Mouse (Mus musculus): ENCODE data around the gene Plg. TPM values are rescaled to one million over a fixed set of nuclear protein-coding genes. Genes with fewer than 3 reads are reported as not detected.
A peak's percentile ranks its signal among the peaks of the same experiment; 100 is the strongest.

The Plg gene
- polyA plus RNA-seq, 1 experiment from 2014 or later: not detected

DNA sequence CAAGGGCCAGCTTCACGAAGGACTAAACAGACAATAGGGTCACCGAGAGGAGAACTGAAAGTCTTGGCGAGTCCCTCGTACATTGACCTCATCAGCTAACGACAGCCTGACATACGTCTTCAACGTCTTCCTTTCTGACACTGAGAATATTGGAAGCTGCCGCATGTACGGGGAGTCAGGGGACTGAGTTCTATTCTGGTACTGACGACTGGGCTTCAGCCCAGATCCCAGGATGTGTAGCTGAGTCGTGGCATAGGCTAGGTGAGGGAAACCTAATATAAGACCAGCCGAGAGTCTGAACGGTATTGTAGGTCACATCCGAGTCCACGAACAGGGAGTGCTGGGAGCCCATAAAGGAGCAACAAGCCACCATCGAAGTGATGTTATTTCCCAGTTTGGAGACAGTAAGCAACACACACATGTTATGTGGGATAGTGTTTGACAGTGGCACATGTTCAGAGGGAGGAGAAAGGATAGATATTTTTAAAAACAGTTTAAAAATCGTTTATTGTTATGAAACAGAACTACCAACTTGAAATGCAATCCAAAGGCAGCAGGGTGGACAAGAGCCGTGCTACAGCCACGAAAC, 41.2 kb downstream of the Plg start:
- no peak overlapping the region for H3K4me3 ChIP-seq (replicated peaks)
- H3K4me1 ChIP-seq (replicated peaks): peaks cover 16% of the 10 kb centered on the region
- H3K36me3 ChIP-seq: no peaks in the 10 kb centered on the region
- H3K27me3 ChIP-seq: no peaks in the 10 kb centered on the region
- no peak for ATAC-seq (ENCODE audit: insufficient number of reproducible peaks, insufficient read depth, low FRiP score, low TSS enrichment, low read depth)
- no peak overlapping the region for H3K9ac ChIP-seq (replicated peaks)
- H3K4me2 ChIP-seq: no peak overlapping the region
- H3K27ac ChIP-seq: no peak overlapping the region
- WGBS: 80% methylated on average over 19 of the region's 19 CpGs
- no peaks in the 10 kb centered on the region for H3K9me3 ChIP-seq

DNA sequence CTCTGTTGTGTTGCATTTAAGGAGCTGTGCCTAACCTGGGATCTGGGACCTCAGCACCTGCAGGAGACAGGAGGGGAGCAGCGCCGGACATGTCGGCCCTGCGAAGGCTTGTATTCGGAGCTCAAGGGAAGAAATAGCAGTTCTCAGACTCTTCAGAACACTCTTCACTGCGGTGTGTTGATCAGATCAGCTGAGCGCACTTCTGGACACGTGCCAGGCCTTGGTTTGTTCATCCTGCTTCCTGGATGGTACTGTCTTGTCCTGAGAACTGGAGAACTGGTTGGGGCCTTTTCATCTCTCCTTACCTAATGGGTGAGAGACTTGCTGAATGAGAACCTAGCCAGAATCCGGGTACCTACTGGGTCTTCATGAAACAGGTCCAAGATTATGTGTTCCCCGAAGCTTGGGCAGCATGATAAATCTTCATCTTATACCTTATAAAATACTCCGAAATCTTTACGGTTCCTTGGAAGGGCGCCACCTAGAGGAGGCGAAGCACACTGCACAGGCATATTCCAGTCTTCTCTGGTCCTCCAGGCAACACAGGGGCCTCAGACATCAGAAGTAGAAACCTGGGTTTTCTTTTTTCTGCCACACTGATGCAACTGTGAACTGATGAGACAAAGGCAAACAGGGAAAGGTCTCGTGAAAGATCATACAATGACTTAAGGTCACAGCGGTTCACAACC, 42.6 kb downstream of the Plg start:
- no peak overlapping the region for H3K4me2 ChIP-seq
- no peaks in the 10 kb centered on the region for H3K27me3 ChIP-seq
- no peak overlapping the region for H3K4me3 ChIP-seq (replicated peaks)
- no peak overlapping the region for H3K9ac ChIP-seq (replicated peaks)
- H3K36me3 ChIP-seq: no peaks in the 10 kb centered on the region
- no peaks in the 10 kb centered on the region for H3K9me3 ChIP-seq
- 67% methylated on average over 16 of the region's 16 CpGs for WGBS
- peaks cover 2% of the 10 kb centered on the region; the same call in 1 of the 2 replicates for H3K4me1 ChIP-seq (replicated peaks)
- no peak for ATAC-seq (ENCODE audit: insufficient number of reproducible peaks, insufficient read depth, low FRiP score, low TSS enrichment, low read depth)
- H3K27ac ChIP-seq: no peak overlapping the region

DNA sequence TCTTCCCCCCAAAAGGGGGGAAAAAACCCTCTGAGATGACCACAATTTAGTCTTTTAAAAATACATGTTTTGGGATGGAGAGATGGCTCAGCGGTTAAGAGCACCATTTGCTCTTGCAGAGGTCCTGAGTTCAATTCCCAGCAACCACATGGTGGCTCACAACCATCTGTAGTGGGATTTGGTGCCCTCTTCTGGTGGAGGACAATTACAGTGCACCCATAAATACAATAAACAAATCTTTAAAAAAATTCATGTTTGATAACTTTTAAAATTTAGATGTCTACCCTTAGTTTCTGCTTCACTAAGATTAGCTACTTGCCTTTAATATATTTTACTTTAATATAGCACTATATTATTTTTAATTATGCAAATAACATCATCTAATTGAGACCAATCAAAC, 43.7 kb downstream of the Plg start:
- Histone ChIP-seq H3K4me2 (no peak overlapping the region), H3K4me1 (replicated peaks) (no peaks in the 10 kb centered on the region)

DNA sequence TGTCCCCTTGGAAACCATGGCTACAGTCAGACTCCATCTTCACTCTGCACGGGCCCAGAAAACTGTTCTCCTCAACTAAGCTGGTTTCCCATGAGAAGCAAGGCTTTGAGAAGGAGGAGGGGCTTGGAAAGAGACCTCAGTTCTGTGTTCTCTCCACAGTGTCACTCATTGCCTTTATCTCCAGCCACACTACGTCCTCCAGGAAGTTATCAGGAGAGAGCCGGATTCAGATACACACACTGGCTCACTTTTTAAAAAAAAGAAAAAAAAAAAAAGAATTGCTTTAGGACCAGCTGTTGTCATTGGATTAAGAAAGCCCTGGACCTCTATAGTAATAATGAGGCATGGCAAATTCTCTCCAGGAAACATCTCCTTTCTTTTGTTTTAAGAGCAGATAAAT, 48.7 kb downstream of the Plg start:
- Histone ChIP-seq H3K36me3 (no peaks in the 10 kb centered on the region), H3K27me3 (no peaks in the 10 kb centered on the region), H3K9me3 (no peaks in the 10 kb centered on the region), H3K27ac (no peak overlapping the region), H3K4me3 (replicated peaks) (no peak overlapping the region), H3K4me2 (no peak overlapping the region), H3K9ac (replicated peaks) (no peak overlapping the region), H3K4me1 (replicated peaks) (peaks cover 20% of the 10 kb centered on the region)
- no peak for ATAC-seq (ENCODE audit: insufficient number of reproducible peaks, insufficient read depth, low FRiP score, low TSS enrichment, low read depth)
- 74% methylated on average over 3 of the region's 3 CpGs for WGBS

More for the DNA sequence above, 43.7 kb downstream of the Plg start:
- H3K36me3 ChIP-seq: no peaks in the 10 kb centered on the region
- no peaks in the 10 kb centered on the region for H3K27me3 ChIP-seq
- 84% methylated on average over 1 of the region's 1 CpGs for WGBS
- no peak overlapping the region for H3K27ac ChIP-seq
- no peak for ATAC-seq (ENCODE audit: insufficient number of reproducible peaks, insufficient read depth, low FRiP score, low TSS enrichment, low read depth)
- H3K9ac ChIP-seq (replicated peaks): no peak overlapping the region
- no peaks in the 10 kb centered on the region for H3K9me3 ChIP-seq
- H3K4me3 ChIP-seq (replicated peaks): no peak overlapping the region

DNA sequence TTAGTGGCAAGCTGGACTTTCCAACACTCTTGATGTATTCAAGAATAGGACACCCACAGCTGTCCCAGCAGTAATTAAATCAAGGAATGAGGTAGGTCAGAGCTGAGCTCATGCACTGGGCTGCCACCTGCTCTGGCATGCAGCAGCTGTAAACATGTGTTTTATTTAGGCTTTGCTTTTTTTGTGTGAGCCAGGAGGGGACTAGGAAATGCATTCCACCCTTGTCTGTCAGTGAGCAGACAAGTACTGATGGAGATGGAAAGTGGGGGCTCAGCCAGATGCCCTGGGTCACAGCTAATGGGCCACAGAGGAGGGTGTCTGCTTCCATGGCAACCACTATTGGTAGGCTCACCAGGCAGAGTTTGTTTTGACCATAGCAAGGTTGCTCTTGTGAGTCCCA, 50.0 kb downstream of the Plg start:
- Histone ChIP-seq H3K9me3 (no peaks in the 10 kb centered on the region), H3K4me3 (replicated peaks) (no peak overlapping the region), H3K9ac (replicated peaks) (no peak overlapping the region), H3K4me2 (no peak overlapping the region), H3K4me1 (replicated peaks) (peaks cover 24% of the 10 kb centered on the region), H3K27ac (0 out of 2 replicates have a peak overlapping the region, but pooled peaks have one; percentile 4), H3K36me3 (no peaks in the 10 kb centered on the region), H3K27me3 (no peaks in the 10 kb centered on the region)
- ATAC-seq (ENCODE audit: insufficient number of reproducible peaks, insufficient read depth, low FRiP score, low TSS enrichment, low read depth): peak; percentile 78

DNA sequence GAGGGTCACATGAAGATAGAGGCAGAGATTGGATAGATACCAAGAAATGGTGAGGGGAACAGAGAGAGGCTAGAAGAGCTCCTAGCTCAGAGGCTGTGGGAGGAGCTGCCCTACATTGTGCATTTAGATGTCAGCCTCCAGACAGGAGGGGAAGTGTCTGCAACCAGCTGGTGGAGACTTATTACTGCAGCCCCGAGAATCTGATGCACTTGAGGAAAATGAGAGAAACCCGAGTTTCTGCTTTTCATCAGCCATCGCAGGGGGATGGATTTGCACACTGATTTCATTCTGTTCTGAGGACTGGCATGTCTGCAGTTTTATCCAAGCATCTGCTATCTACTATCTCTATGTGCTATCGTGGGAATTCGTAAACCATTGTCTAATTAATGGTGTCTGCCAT, 53.3 kb downstream of the Plg start:
- H3K27me3 ChIP-seq: no peaks in the 10 kb centered on the region
- no peak overlapping the region for H3K4me2 ChIP-seq
- H3K4me1 ChIP-seq (replicated peaks): peaks cover 24% of the 10 kb centered on the region
- ATAC-seq (ENCODE audit: insufficient number of reproducible peaks, insufficient read depth, low FRiP score, low TSS enrichment, low read depth): no peak
- WGBS: 55% methylated on average over 5 of the region's 5 CpGs
- no peak overlapping the region for H3K9ac ChIP-seq (replicated peaks)
- no peak overlapping the region for H3K4me3 ChIP-seq (replicated peaks)
- H3K27ac ChIP-seq: no peak overlapping the region
- no peaks in the 10 kb centered on the region for H3K9me3 ChIP-seq
- no peaks in the 10 kb centered on the region for H3K36me3 ChIP-seq

DNA sequence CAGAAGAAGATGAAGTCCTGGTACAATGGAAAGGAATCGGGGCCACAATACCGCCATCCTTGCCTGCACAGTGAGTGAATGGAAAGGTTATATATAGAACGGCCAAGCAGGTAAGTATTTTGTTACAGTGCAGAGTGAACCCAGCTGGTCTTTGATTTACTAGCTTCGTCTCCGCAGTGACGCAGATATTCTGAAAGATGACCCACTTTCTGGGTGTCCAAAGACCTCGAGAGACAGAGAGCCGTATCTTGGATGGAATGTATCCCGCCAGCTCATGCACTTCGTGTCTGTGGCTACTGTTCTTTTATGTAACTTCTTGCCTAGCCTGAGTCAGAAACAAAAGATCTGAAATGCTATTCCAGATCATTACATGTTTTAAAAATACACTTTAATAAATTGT, 59.4 kb downstream of the Plg start:
- 76% methylated on average over 10 of the region's 10 CpGs for WGBS
- no peak for ATAC-seq (ENCODE audit: insufficient number of reproducible peaks, insufficient read depth, low FRiP score, low TSS enrichment, low read depth)

DNA sequence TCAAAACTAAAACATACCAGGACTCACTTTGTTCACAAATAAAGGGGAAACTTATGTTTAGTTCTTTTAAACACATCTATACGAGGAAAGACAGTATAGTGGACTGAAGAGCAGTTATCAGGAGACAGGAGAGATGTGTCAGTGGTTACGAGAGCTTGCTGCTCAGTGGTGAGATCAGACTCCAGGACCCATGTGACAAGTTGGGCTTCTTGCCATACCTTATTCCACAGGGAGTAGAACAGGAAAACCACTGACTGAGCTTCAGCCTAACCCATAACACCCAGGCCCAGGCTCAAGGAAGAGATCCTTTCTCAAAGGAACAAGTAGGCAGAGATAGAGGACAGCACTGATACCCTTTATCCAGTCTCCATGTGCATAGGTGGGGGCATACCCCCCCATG, 66.2 kb downstream of the Plg start:
- no peak overlapping the region for H3K9ac ChIP-seq (replicated peaks)

More for the DNA sequence above, 59.4 kb downstream of the Plg start:
- Histone ChIP-seq H3K9ac (replicated peaks) (no peak overlapping the region), H3K4me2 (no peak overlapping the region), H3K36me3 (no peaks in the 10 kb centered on the region), H3K4me3 (replicated peaks) (no peak overlapping the region), H3K4me1 (replicated peaks) (no peaks in the 10 kb centered on the region), H3K9me3 (0 out of 2 replicates have a peak, but pooled peaks cover 7% of the 10 kb centered on the region), H3K27me3 (no peaks in the 10 kb centered on the region), H3K27ac (no peak overlapping the region)

DNA sequence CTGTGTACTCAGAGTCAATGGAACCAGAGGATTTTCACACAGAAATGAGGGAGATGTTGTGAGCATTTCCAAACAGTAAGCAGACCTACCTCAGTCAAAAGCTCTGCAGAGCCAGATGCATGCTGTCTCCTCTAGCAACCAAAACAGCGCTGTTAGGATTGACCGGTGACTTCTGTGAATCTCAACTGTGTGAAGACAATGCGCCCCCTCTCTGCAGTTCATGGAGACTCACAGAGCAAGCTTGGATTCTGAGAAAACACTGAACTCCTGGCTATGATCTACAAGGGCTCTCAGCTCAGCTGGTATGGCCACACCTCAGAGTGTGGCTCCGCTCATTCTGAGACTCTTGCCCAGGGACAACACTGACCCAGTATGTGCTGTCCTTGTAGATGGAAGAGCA, 72.8 kb downstream of the Plg start:
- no peaks in the 10 kb centered on the region for H3K36me3 ChIP-seq
- no peak for ATAC-seq (ENCODE audit: insufficient number of reproducible peaks, insufficient read depth, low FRiP score, low TSS enrichment, low read depth)
- H3K27me3 ChIP-seq: no peaks in the 10 kb centered on the region
- H3K4me3 ChIP-seq (replicated peaks): no peak overlapping the region
- H3K4me2 ChIP-seq: no peak overlapping the region
- H3K4me1 ChIP-seq (replicated peaks): peaks cover 3% of the 10 kb centered on the region; the same call in 1 of the 2 replicates
- H3K9ac ChIP-seq (replicated peaks): no peak overlapping the region
- no peaks in the 10 kb centered on the region for H3K9me3 ChIP-seq
- WGBS: 59% methylated on average over 4 of the region's 4 CpGs
- no peak overlapping the region for H3K27ac ChIP-seq

More for the DNA sequence above, 66.2 kb downstream of the Plg start:
- Histone ChIP-seq H3K9me3 (0 out of 2 replicates have a peak, but pooled peaks cover 7% of the 10 kb centered on the region), H3K4me2 (no peak overlapping the region), H3K4me1 (replicated peaks) (no peaks in the 10 kb centered on the region), H3K27ac (no peak overlapping the region), H3K27me3 (no peaks in the 10 kb centered on the region), H3K4me3 (replicated peaks) (no peak overlapping the region), H3K36me3 (no peaks in the 10 kb centered on the region)
- no peak for ATAC-seq (ENCODE audit: insufficient number of reproducible peaks, insufficient read depth, low FRiP score, low TSS enrichment, low read depth)
- WGBS: 77% methylated on average over 2 of the region's 2 CpGs

DNA sequence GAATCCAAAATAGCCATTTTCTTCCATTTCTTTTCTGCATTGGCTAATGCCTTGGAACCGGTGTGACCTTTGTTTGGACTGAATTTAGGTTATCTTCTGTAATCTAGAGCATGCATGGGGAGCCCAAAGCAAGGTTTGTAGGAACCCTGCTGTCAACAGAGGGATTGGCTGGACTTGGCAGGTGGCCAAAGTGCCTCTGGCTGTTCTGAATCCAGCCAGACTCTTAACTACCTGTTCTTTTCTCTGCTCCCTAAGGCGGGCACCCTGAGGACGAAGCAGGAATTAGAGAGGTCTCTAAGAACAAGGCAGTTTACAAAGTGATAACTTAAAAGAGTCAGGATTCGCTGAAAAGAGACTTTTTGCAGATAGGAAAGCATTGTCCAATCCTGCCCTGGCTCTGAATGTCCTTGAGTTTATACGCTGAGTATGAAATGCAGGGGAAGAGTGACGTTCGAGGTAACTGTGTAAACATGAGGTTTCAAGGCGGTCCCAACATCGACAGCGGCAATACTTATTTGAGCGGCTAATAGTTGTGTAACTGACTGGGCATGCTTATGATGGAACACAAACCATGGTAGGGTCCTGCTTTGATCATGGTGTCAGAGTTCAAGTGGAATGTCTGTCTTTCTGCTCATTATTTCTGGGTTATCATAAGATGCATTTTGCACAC, 74.6 kb downstream of the Plg start:
- no peak overlapping the region for H3K27ac ChIP-seq
- H3K9ac ChIP-seq (replicated peaks): no peak overlapping the region
- H3K4me2 ChIP-seq: no peak overlapping the region
- no peak for ATAC-seq (ENCODE audit: insufficient number of reproducible peaks, insufficient read depth, low FRiP score, low TSS enrichment, low read depth)
- H3K9me3 ChIP-seq: no peaks in the 10 kb centered on the region
- H3K4me3 ChIP-seq (replicated peaks): no peak overlapping the region
- H3K4me1 ChIP-seq (replicated peaks): peaks cover 3% of the 10 kb centered on the region; the same call in 1 of the 2 replicates
- H3K27me3 ChIP-seq: no peaks in the 10 kb centered on the region
- no peaks in the 10 kb centered on the region for H3K36me3 ChIP-seq
- 80% methylated on average over 11 of the region's 11 CpGs for WGBS

DNA sequence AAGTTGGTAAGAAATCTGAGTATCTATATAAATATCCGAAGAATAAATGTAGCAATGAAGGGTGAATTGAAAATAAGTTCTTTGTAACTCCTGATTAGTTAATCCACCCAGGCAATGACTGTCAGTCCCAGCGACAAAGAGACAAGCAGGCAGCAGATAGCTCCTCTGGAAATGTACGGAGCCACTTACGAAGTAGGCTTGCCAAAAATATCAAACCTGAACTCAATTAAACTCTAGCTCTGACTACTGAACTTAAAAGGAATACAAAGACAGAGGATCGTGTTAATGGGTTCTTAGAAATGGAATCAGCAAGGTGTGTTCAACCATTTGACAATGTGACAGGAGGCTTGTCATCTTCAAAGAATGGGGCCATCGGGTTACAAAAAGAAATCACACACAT, 75.3 kb downstream of the Plg start:
- no peak for ATAC-seq (ENCODE audit: insufficient number of reproducible peaks, insufficient read depth, low FRiP score, low TSS enrichment, low read depth)
- H3K9ac ChIP-seq (replicated peaks): no peak overlapping the region
- no peaks in the 10 kb centered on the region for H3K36me3 ChIP-seq
- H3K27ac ChIP-seq: no peak overlapping the region
- H3K9me3 ChIP-seq: no peaks in the 10 kb centered on the region
- no peak overlapping the region for H3K4me2 ChIP-seq
- no peaks in the 10 kb centered on the region for H3K27me3 ChIP-seq
- WGBS: 86% methylated on average over 6 of the region's 6 CpGs
- H3K4me3 ChIP-seq (replicated peaks): no peak overlapping the region
- peaks cover 3% of the 10 kb centered on the region; the same call in 1 of the 2 replicates for H3K4me1 ChIP-seq (replicated peaks)
